Mouse (Mus musculus): Measurements from ENCODE around the gene Podxl2. TPM values are rescaled to one million over a fixed set of nuclear protein-coding genes. Genes with fewer than 3 reads are reported as not detected.

The Podxl2 gene
- total RNA-seq, 2 experiments from 2014 or later: 6.6 TPM; not detected in 1

- ATAC-seq (replicated peaks; ENCODE audit: low FRiP score, low TSS enrichment, poor library complexity, severe bottlenecking): peak; percentile 33; the same call in 1 of the 2 replicates
These were observed 42.2 kb downstream of the Podxl2 start for GRCm38 (mm10) chr6:88832663-88833062.

- ATAC-seq (replicated peaks; ENCODE audit: low FRiP score, low TSS enrichment, poor library complexity, severe bottlenecking): peak; percentile 19; the same call in 1 of the 2 replicates
These were observed 43.4 kb downstream of the Podxl2 start for GRCm38 (mm10) chr6:88831456-88831855.

- no peak for ATAC-seq (replicated peaks; ENCODE audit: low FRiP score, low TSS enrichment, poor library complexity, severe bottlenecking)
These were observed 44.6 kb downstream of the Podxl2 start for GRCm38 (mm10) chr6:88830112-88830702.

GRCm38 (mm10) chr6:88829579-88829978 lies 45.3 kb downstream of the Podxl2 start:
- ATAC-seq (replicated peaks; ENCODE audit: low FRiP score, low TSS enrichment, poor library complexity, severe bottlenecking): no peak

GRCm38 (mm10) chr6:88828206-88829009 lies 46.4 kb downstream of the Podxl2 start:
- no peak for ATAC-seq (replicated peaks; ENCODE audit: low FRiP score, low TSS enrichment, poor library complexity, severe bottlenecking)

GRCm38 (mm10) chr6:88827395-88828205 lies 47.2 kb downstream of the Podxl2 start:
- peak; percentile 19; the same call in 1 of the 2 replicates for ATAC-seq (replicated peaks; ENCODE audit: low FRiP score, low TSS enrichment, poor library complexity, severe bottlenecking)

GRCm38 (mm10) chr6:88826965-88827364 lies 47.9 kb downstream of the Podxl2 start:
- ATAC-seq (replicated peaks; ENCODE audit: low FRiP score, low TSS enrichment, poor library complexity, severe bottlenecking): no peak

- ATAC-seq (replicated peaks; ENCODE audit: low FRiP score, low TSS enrichment, poor library complexity, severe bottlenecking): peak; percentile 51
These were observed 48.3 kb downstream of the Podxl2 start for GRCm38 (mm10) chr6:88826545-88826944.

- no peak for ATAC-seq (replicated peaks; ENCODE audit: low FRiP score, low TSS enrichment, poor library complexity, severe bottlenecking)
These were observed 48.8 kb downstream of the Podxl2 start for GRCm38 (mm10) chr6:88826088-88826487.

- no peak for ATAC-seq (replicated peaks; ENCODE audit: low FRiP score, low TSS enrichment, poor library complexity, severe bottlenecking)
These were observed 50.7 kb downstream of the Podxl2 start for GRCm38 (mm10) chr6:88824183-88824582.

- no peak for ATAC-seq (replicated peaks; ENCODE audit: low FRiP score, low TSS enrichment, poor library complexity, severe bottlenecking)
These were observed 52.9 kb downstream of the Podxl2 start for GRCm38 (mm10) chr6:88821901-88822300.

- no peak for ATAC-seq (replicated peaks; ENCODE audit: low FRiP score, low TSS enrichment, poor library complexity, severe bottlenecking)
These were observed 53.5 kb downstream of the Podxl2 start for GRCm38 (mm10) chr6:88821294-88821693.

- ATAC-seq (replicated peaks; ENCODE audit: low FRiP score, low TSS enrichment, poor library complexity, severe bottlenecking): no peak
These were observed 54.0 kb downstream of the Podxl2 start for GRCm38 (mm10) chr6:88820853-88821252.

- no peak for ATAC-seq (replicated peaks; ENCODE audit: low FRiP score, low TSS enrichment, poor library complexity, severe bottlenecking)
These were observed 57.9 kb downstream of the Podxl2 start for GRCm38 (mm10) chr6:88816913-88817312.

- no peak for ATAC-seq (replicated peaks; ENCODE audit: low FRiP score, low TSS enrichment, poor library complexity, severe bottlenecking)
These were observed 59.4 kb downstream of the Podxl2 start for GRCm38 (mm10) chr6:88815489-88815888.

GRCm38 (mm10) chr6:88815036-88815435 lies 59.8 kb downstream of the Podxl2 start:
- no peak for ATAC-seq (replicated peaks; ENCODE audit: low FRiP score, low TSS enrichment, poor library complexity, severe bottlenecking)

- ATAC-seq (replicated peaks; ENCODE audit: low FRiP score, low TSS enrichment, poor library complexity, severe bottlenecking): no peak
These were observed 61.0 kb downstream of the Podxl2 start for GRCm38 (mm10) chr6:88813832-88814231.

GRCm38 (mm10) chr6:88812886-88813285 lies 62.0 kb downstream of the Podxl2 start:
- ATAC-seq (replicated peaks; ENCODE audit: low FRiP score, low TSS enrichment, poor library complexity, severe bottlenecking): peak; percentile 53; the same call in 1 of the 2 replicates

GRCm38 (mm10) chr6:88811880-88812400 lies 62.9 kb downstream of the Podxl2 start:
- no peak for ATAC-seq (replicated peaks; ENCODE audit: low FRiP score, low TSS enrichment, poor library complexity, severe bottlenecking)

GRCm38 (mm10) chr6:88811396-88811795 lies 63.4 kb downstream of the Podxl2 start:
- no peak for ATAC-seq (replicated peaks; ENCODE audit: low FRiP score, low TSS enrichment, poor library complexity, severe bottlenecking)
